Mouse (Mus musculus) midbrain, postnatal 0 days (tissue): ENCODE measurements around the gene Bad. TPM values are rescaled to one million over a fixed set of nuclear protein-coding genes. Genes with fewer than 3 reads are reported as not detected.

Source experiments
- ATAC-seq: fragments of 200-750 bp; cut with Nextera tagmentation; 2 replicates; pipeline ENCODE4 v1.8.0; 2017; ENCODE audit warnings: moderate number of reproducible peaks, mild to moderate bottlenecking, moderate TSS enrichment, moderate library complexity; ENCODE audit not compliant: low FRiP score
- DNase-seq: peaks from one replicate; pipeline ENCODE4 v3.0.0-alpha.2; 2015; ENCODE audit warnings: low spot score
- H3K27ac ChIP-seq: fragments of 300-500 bp; sonication (generic); 2 replicates; pipeline ENCODE4 v1.5.1; 2014; ENCODE audit warnings: low read depth, mild to moderate bottlenecking, low read length, mixed read lengths
- H3K27me3 ChIP-seq: fragments of 300-500 bp; sonication (generic); 2 replicates; pipeline ENCODE4 v1.6.1; 2014; ENCODE audit warnings: low read length, control low read depth, mixed read lengths; ENCODE audit not compliant: insufficient read depth
- H3K36me3 ChIP-seq: fragments of 300-500 bp; sonication (generic); 2 replicates; pipeline ENCODE4 v1.6.1; 2014; ENCODE audit warnings: low read length, control low read depth, mixed read lengths; ENCODE audit not compliant: insufficient read depth
- H3K4me1 ChIP-seq: fragments of 300-500 bp; sonication (generic); 2 replicates; pipeline ENCODE4 v1.6.1; 2014; ENCODE audit warnings: mild to moderate bottlenecking, control low read depth, antibody characterized with exemption, low read length, mixed read lengths; ENCODE audit not compliant: insufficient read depth
- H3K4me2 ChIP-seq: fragments of 300-500 bp; sonication (generic); 2 replicates; pipeline ENCODE4 v1.6.1; 2014; ENCODE audit warnings: low read depth, mild to moderate bottlenecking, low read length, mixed read lengths; ENCODE audit not compliant: poor library complexity, severe bottlenecking
- H3K4me3 ChIP-seq: fragments of 300-500 bp; sonication (generic); 2 replicates; pipeline ENCODE4 v1.5.1; 2014; ENCODE audit warnings: low read depth, mild to moderate bottlenecking, low read length, moderate library complexity
- H3K9ac ChIP-seq: fragments of 300-500 bp; sonication (generic); replicated peaks from 2 replicates; pipeline ENCODE4 v1.6.1; 2014; ENCODE audit warnings: mild to moderate bottlenecking, low read length, moderate library complexity, mixed read lengths; ENCODE audit not compliant: poor library complexity, severe bottlenecking
- H3K9me3 ChIP-seq: fragments of 300-500 bp; sonication (generic); 2 replicates; pipeline ENCODE4 v1.6.1; 2016; ENCODE audit warnings: low read length, control low read depth
- CTCF ChIP-seq: IDR thresholded peaks from 2 replicates; pipeline ENCODE4 v1.5.1; 2016; ENCODE audit warnings: antibody characterized with exemption, mild to moderate bottlenecking
- WGBS: fragments of 180-500 bp; shearing (Covaris S2); extraction: QIAGEN DNeasy Blood & Tissue Kit; methylation state at CpG from one replicate; pipeline ENCODE4 v1.1.7; 2014; 5-methylcytosine and 5-hydroxymethylcytosine counted together
- polyA plus RNA-seq: library from polyadenylated mRNA; unstranded; fragments of >200 nt; fragmentation: Nextera tagmentation; extraction: Ambion mirVana; gene quantifications from 2 replicates; pipeline ENCODE4 v1.2.1, GENCODE M21; 2015
- total RNA-seq: library from RNA; depleted of rRNA; stranded (reverse); fragments of >200 nt; gene quantifications from 2 replicates; pipeline ENCODE4 v1.2.3, GENCODE M21; 2014

Bad gene
- total and polyA plus RNA-seq, 2 experiments from 2014 or later, result 50.3 to 91.6 TPM

DNA sequence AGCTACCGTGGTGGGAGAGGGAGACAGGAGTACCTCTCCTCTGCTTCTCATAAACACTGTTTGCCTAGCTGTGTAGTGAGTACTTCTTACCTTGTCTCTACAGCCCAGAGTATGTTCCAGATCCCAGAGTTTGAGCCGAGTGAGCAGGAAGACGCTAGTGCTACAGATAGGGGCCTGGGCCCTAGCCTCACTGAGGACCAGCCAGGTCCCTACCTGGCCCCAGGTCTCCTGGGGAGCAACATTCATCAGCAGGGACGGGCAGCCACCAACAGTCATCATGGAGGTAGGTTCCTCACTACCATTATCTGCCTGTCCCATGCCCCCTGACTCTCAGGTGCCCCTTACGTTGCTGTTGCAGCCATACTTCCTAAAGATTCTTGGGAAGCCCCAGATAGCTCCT lies 1.1 kb downstream of the Bad start:
- ATAC-seq (no peak), DNase-seq (no peak)
- H3K4me1 ChIP-seq, result peaks cover 19% of the 10 kb centered on the region
- peak overlapping the region; percentile 95 for H3K27ac ChIP-seq
- H3K9me3 ChIP-seq, result no peaks in the 10 kb centered on the region
- H3K9ac ChIP-seq, result peak overlapping the region; percentile 89
- 25% methylated on average over 5 of the region's 5 CpGs for WGBS
- peak overlapping the region; percentile 92 for H3K4me3 ChIP-seq
- no peak for TF ChIP-seq CTCF
- H3K27me3 ChIP-seq, result no peaks in the 10 kb centered on the region
- H3K4me2 ChIP-seq, result peak overlapping the region; percentile 100
- H3K36me3 ChIP-seq, result peaks cover 7% of the 10 kb centered on the region

DNA sequence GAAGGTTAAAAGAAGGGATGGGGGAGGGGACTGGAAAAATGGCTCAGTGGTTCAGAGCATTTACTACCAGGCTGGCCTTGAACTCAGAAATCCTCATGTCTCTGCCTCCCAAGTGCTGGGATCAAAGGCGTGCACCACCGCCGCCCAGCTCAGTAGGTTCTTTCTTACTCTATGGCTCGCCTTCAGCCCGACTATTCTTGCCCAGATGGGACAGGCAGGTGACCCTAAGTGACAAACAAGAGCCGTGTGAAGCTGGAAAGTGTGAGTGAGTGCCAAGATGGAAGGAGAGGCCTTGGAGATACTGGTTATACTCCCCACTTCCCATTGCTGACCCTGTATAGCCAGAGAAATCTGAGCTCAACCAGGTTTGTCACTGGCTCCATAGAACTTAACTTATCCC lies 2.0 kb downstream of the Bad start:
- no peak overlapping the region for H3K4me2 ChIP-seq
- H3K27ac ChIP-seq, result no peak overlapping the region
- ATAC-seq (no peak), DNase-seq (no peak)
- peaks cover 19% of the 10 kb centered on the region for H3K4me1 ChIP-seq
- 92% methylated on average over 6 of the region's 6 CpGs for WGBS
- H3K9me3 ChIP-seq, result no peaks in the 10 kb centered on the region
- H3K4me3 ChIP-seq, result no peak overlapping the region
- H3K27me3 ChIP-seq, result no peaks in the 10 kb centered on the region
- no peak overlapping the region for H3K9ac ChIP-seq
- H3K36me3 ChIP-seq, result peaks cover 5% of the 10 kb centered on the region; the same call in 1 of the 2 replicates
- TF ChIP-seq CTCF, result no peak

DNA sequence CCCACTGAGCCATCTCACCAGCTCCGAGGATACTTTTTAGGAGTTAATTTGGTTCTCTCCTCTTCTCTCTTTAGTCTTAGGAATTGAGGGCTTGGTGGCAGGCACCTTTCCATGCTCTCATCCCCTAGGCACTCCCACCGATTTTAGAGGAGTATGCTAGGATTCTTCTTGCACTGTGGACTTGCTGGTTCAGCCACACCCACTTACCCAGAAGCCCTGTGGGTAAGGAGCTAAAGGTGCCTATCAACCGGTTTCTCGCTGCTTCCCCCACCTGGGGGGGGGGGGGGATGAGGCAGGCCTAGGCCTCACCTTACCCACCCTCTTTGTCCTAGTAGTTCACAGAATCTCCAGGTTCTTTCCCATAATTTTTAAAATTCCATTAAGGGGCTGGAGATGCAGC lies 6.1 kb downstream of the Bad start:
- no peak overlapping the region for H3K27ac ChIP-seq
- peaks cover 5% of the 10 kb centered on the region; the same call in 1 of the 2 replicates for H3K36me3 ChIP-seq
- no peak for TF ChIP-seq CTCF
- 58% methylated on average over 4 of the region's 4 CpGs for WGBS
- no peak overlapping the region for H3K4me3 ChIP-seq
- H3K9ac ChIP-seq, result no peak overlapping the region
- peaks cover 2% of the 10 kb centered on the region for H3K4me1 ChIP-seq
- H3K9me3 ChIP-seq, result no peaks in the 10 kb centered on the region
- DNase-seq (no peak), ATAC-seq (no peak)
- H3K4me2 ChIP-seq, result no peak overlapping the region
- no peaks in the 10 kb centered on the region for H3K27me3 ChIP-seq

DNA sequence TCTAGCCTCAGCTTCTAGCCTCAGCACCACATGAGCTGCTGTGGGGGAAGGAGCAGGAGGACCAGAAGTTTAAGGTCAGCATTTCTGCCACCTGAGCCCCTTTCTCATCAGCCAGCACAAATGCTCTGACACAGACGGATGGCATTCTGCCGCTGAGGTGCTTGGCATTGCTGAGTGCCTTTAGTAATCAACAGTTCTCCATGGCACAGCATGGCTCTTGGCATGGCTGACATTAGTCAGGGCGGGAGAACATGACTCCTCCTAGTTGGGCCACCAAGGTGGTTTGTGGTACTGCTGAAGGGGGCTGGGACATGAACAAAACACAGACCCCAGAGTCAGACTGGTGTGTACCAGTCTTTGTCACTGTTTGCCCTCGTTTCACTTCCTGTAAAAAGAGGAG lies 6.5 kb downstream of the Bad start:
- DNase-seq (peak; percentile 48), ATAC-seq (no peak)
- H3K27me3 ChIP-seq, result no peaks in the 10 kb centered on the region
- H3K4me3 ChIP-seq, result no peak overlapping the region
- no peak overlapping the region for H3K27ac ChIP-seq
- H3K36me3 ChIP-seq, result peaks cover 5% of the 10 kb centered on the region; the same call in 1 of the 2 replicates
- 0 out of 2 replicates have a peak, but pooled peaks cover 3% of the 10 kb centered on the region for H3K4me1 ChIP-seq
- WGBS, result 80% methylated on average over 4 of the region's 4 CpGs
- no peak overlapping the region for H3K4me2 ChIP-seq
- H3K9me3 ChIP-seq, result no peaks in the 10 kb centered on the region
- no peak for TF ChIP-seq CTCF
- H3K9ac ChIP-seq, result no peak overlapping the region

DNA sequence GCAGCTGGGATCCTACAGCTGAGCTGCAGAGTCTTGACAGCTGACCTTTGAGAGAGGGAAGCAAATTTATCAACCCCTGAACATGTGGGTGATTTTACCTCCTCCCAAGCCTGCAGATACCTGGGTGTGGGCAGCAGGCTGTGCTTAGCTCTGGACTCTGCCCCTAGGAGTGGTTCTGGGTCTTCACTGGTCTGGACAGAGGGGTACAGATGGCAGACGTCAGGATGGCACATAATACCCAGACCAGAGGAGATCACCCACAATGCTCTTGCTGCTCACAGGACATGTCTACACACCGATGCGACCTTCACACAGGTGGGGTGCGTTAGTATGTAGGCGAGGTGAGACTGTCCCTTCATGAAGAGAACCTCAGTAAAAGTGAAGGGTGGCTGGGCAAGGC lies 7.9 kb downstream of the Bad start:
- Histone ChIP-seq H3K27ac (no peak overlapping the region), H3K4me2 (no peak overlapping the region), H3K4me3 (no peak overlapping the region), H3K9me3 (no peaks in the 10 kb centered on the region), H3K36me3 (peaks cover 5% of the 10 kb centered on the region; the same call in 1 of the 2 replicates), H3K27me3 (no peaks in the 10 kb centered on the region), H3K4me1 (0 out of 2 replicates have a peak, but pooled peaks cover 3% of the 10 kb centered on the region), H3K9ac (no peak overlapping the region)
- ATAC-seq (no peak), DNase-seq (no peak)
- WGBS, result 91% methylated on average over 5 of the region's 5 CpGs
- TF ChIP-seq CTCF, result no peak

DNA sequence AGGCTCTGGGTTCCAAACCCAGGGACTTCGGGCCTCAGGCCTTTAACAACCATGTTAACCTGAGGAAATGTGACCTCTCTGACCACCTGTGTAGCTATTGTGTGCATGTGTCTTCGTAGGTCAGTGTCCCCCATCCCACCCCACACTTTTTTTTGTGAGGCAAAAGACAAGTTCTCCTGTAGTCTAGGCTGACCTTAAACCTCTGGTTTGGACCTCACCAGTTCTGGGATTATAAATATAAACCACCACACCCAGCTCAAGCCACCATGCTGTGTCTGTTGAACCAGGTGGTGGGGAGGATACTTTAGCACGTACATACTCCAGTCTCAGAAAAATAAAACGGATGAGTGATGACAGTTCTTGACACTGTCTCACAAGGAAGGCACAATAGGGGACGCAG lies 8.3 kb downstream of the Bad start:
- Histone ChIP-seq H3K4me3 (peak overlapping the region; percentile 59), H3K27ac (peak overlapping the region; percentile 85; the same call in 1 of the 2 replicates), H3K4me2 (peak overlapping the region; percentile 76), H3K4me1 (0 out of 2 replicates have a peak, but pooled peaks cover 3% of the 10 kb centered on the region), H3K9ac (peak overlapping the region; percentile 64; the same call in 1 of the 2 replicates), H3K27me3 (no peaks in the 10 kb centered on the region), H3K9me3 (no peaks in the 10 kb centered on the region), H3K36me3 (peaks cover 5% of the 10 kb centered on the region; the same call in 1 of the 2 replicates)
- 55% methylated on average over 5 of the region's 5 CpGs for WGBS
- ATAC-seq (no peak), DNase-seq (no peak)
- no peak for TF ChIP-seq CTCF
